Mouse (Mus musculus): Measurements from ENCODE around the gene Arvcf. TPM values are rescaled to one million over a fixed set of nuclear protein-coding genes. Genes with fewer than 3 reads are reported as not detected.

Gene Arvcf
- total and polyA plus RNA-seq, 2 experiments: 14.1 to 18.4 TPM

GRCm38 (mm10) chr16:18381621-18382258 is 33.8 kb downstream of the Arvcf start:
- peaks cover 7% of the 10 kb centered on the region for H3K4me1 ChIP-seq (ENCODE audit: control insufficient read depth, insufficient read depth, low read length)
- TF ChIP-seq CTCF (IDR thresholded peaks at IDR 0.05; ENCODE audit: low read depth, low read length): no peak
- TF ChIP-seq POLR2A (IDR thresholded peaks at IDR 0.05; ENCODE audit: extremely low read depth, insufficient read depth, low read length): no peak
- no peaks in the 10 kb centered on the region for H3K36me3 ChIP-seq (ENCODE audit: control insufficient read depth, insufficient read depth, low read length)
- H3K27ac ChIP-seq (replicated peaks; ENCODE audit: insufficient read depth, low read depth, low read length): no peak overlapping the region
- no peak overlapping the region for H3K9ac ChIP-seq (ENCODE audit: low read depth, low read length)
- DNase-seq (ENCODE audit: extremely low read depth, low read depth, low spot score): no peak
- no peaks in the 10 kb centered on the region for H3K27me3 ChIP-seq (ENCODE audit: control insufficient read depth, insufficient read depth, low read length)
- WGBS: 91% methylated on average over 6 of the region's 6 CpGs
- H3K79me2 ChIP-seq (ENCODE audit: control insufficient read depth, insufficient read depth, low read length): peaks cover 2% of the 10 kb centered on the region; the same call in 1 of the 2 replicates
- H3K4me3 ChIP-seq (ENCODE audit: insufficient read depth, low read depth, low read length): no peak overlapping the region

- TF ChIP-seq POLR2A (IDR thresholded peaks at IDR 0.05; ENCODE audit: extremely low read depth, insufficient read depth, low read length) (no peak), CTCF (IDR thresholded peaks at IDR 0.05; ENCODE audit: low read depth, low read length) (no peak)
- Histone ChIP-seq H3K9ac (ENCODE audit: low read depth, low read length) (no peak overlapping the region), H3K27me3 (ENCODE audit: control insufficient read depth, insufficient read depth, low read length) (no peaks in the 10 kb centered on the region), H3K27ac (replicated peaks; ENCODE audit: insufficient read depth, low read depth, low read length) (peak overlapping the region; percentile 67; the same call in 1 of the 2 replicates), H3K36me3 (ENCODE audit: control insufficient read depth, insufficient read depth, low read length) (no peaks in the 10 kb centered on the region), H3K79me2 (ENCODE audit: control insufficient read depth, insufficient read depth, low read length) (peaks cover 2% of the 10 kb centered on the region; the same call in 1 of the 2 replicates), H3K4me3 (ENCODE audit: insufficient read depth, low read depth, low read length) (no peak overlapping the region), H3K4me1 (ENCODE audit: control insufficient read depth, insufficient read depth, low read length) (peaks cover 3% of the 10 kb centered on the region; the same call in 1 of the 2 replicates)
- DNase-seq (ENCODE audit: extremely low read depth, low read depth, low spot score): peak; percentile 50
- WGBS: 35% methylated on average over 9 of the region's 9 CpGs
Measured at GRCm38 (mm10) chr16:18383045-18383726, 35.2 kb downstream of the Arvcf start.

- DNase-seq (ENCODE audit: extremely low read depth, low read depth, low spot score): no peak
- H3K79me2 ChIP-seq (ENCODE audit: control insufficient read depth, insufficient read depth, low read length): peaks cover 2% of the 10 kb centered on the region; the same call in 1 of the 2 replicates
- H3K9ac ChIP-seq (ENCODE audit: low read depth, low read length): no peak overlapping the region
- WGBS: 76% methylated on average over 3 of the region's 3 CpGs
- no peak for TF ChIP-seq CTCF (IDR thresholded peaks at IDR 0.05; ENCODE audit: low read depth, low read length)
- TF ChIP-seq POLR2A (IDR thresholded peaks at IDR 0.05; ENCODE audit: extremely low read depth, insufficient read depth, low read length): no peak
- no peaks in the 10 kb centered on the region for H3K36me3 ChIP-seq (ENCODE audit: control insufficient read depth, insufficient read depth, low read length)
- no peak overlapping the region for H3K4me3 ChIP-seq (ENCODE audit: insufficient read depth, low read depth, low read length)
- peak overlapping the region; percentile 67; the same call in 1 of the 2 replicates for H3K27ac ChIP-seq (replicated peaks; ENCODE audit: insufficient read depth, low read depth, low read length)
- peaks cover 3% of the 10 kb centered on the region; the same call in 1 of the 2 replicates for H3K4me1 ChIP-seq (ENCODE audit: control insufficient read depth, insufficient read depth, low read length)
- H3K27me3 ChIP-seq (ENCODE audit: control insufficient read depth, insufficient read depth, low read length): no peaks in the 10 kb centered on the region
Measured at GRCm38 (mm10) chr16:18383756-18384155, 35.8 kb downstream of the Arvcf start.

- TF ChIP-seq CTCF (IDR thresholded peaks at IDR 0.05; ENCODE audit: low read depth, low read length): no peak
- TF ChIP-seq POLR2A (IDR thresholded peaks at IDR 0.05; ENCODE audit: extremely low read depth, insufficient read depth, low read length): no peak
- WGBS: 77% methylated on average over 7 of the region's 7 CpGs
- Histone ChIP-seq H3K36me3 (ENCODE audit: control insufficient read depth, insufficient read depth, low read length) (no peaks in the 10 kb centered on the region), H3K27ac (replicated peaks; ENCODE audit: insufficient read depth, low read depth, low read length) (peak overlapping the region; percentile 44), H3K27me3 (ENCODE audit: control insufficient read depth, insufficient read depth, low read length) (no peaks in the 10 kb centered on the region), H3K4me3 (ENCODE audit: insufficient read depth, low read depth, low read length) (no peak overlapping the region), H3K4me1 (ENCODE audit: control insufficient read depth, insufficient read depth, low read length) (peaks cover 3% of the 10 kb centered on the region; the same call in 1 of the 2 replicates), H3K79me2 (ENCODE audit: control insufficient read depth, insufficient read depth, low read length) (peaks cover 2% of the 10 kb centered on the region; the same call in 1 of the 2 replicates), H3K9ac (ENCODE audit: low read depth, low read length) (no peak overlapping the region)
- DNase-seq (ENCODE audit: extremely low read depth, low read depth, low spot score): no peak
Measured at GRCm38 (mm10) chr16:18384211-18384610, 36.2 kb downstream of the Arvcf start.

- DNase-seq (ENCODE audit: extremely low read depth, low read depth, low spot score): no peak
- no peak for TF ChIP-seq CTCF (IDR thresholded peaks at IDR 0.05; ENCODE audit: low read depth, low read length)
- TF ChIP-seq POLR2A (IDR thresholded peaks at IDR 0.05; ENCODE audit: extremely low read depth, insufficient read depth, low read length): no peak
- Histone ChIP-seq H3K27me3 (ENCODE audit: control insufficient read depth, insufficient read depth, low read length) (no peaks in the 10 kb centered on the region), H3K4me3 (ENCODE audit: insufficient read depth, low read depth, low read length) (no peak overlapping the region), H3K4me1 (ENCODE audit: control insufficient read depth, insufficient read depth, low read length) (peaks cover 3% of the 10 kb centered on the region; the same call in 1 of the 2 replicates), H3K79me2 (ENCODE audit: control insufficient read depth, insufficient read depth, low read length) (peaks cover 2% of the 10 kb centered on the region; the same call in 1 of the 2 replicates), H3K27ac (replicated peaks; ENCODE audit: insufficient read depth, low read depth, low read length) (peak overlapping the region; percentile 44; the same call in 1 of the 2 replicates), H3K9ac (ENCODE audit: low read depth, low read length) (no peak overlapping the region), H3K36me3 (ENCODE audit: control insufficient read depth, insufficient read depth, low read length) (no peaks in the 10 kb centered on the region)
- WGBS: 91% methylated on average over 8 of the region's 8 CpGs
Measured at GRCm38 (mm10) chr16:18384659-18385058, 36.7 kb downstream of the Arvcf start.
